ENCODE assay signal across 8 mouse cellular contexts in the genomic region with DNA sequence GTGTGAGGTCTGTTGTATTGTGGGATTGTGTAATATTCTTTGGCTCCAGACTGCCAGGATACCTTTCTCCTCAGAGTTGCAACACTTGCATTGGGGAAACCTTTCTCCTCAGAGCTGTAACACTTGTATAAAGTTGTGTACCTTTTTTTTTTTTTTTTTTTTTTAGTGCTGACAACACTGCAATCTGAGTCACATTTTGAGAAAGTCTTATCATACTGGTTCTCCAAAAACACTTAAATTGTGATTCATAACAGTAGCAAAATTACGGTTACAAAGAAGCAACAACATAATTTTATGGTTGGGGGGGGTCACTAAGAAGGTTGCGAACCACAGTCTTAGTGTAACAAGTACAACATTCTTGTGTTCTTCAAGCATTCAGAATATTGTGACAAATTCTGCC. TPM values are rescaled to one million over a fixed set of nuclear protein-coding genes. Genes with fewer than 3 reads are reported as not detected.
DNase-seq lines count a peak whose midpoint lies in the region; ATAC-seq lines count a peak whose summit lies in the region.

Gene Fancl (plus strand): TSS at position 165 of the 400 bp plus-strand sequence.

- H3K9ac ChIP-seq in lung, embryonic 16.5 days (ENCODE audit: low read length): peak within 1 kb of the TSS; percentile 79
- H3K9ac ChIP-seq in embryonic facial prominence, embryonic 11.5 days (replicated peaks; ENCODE audit: low read length): peak within 1 kb of the TSS; percentile 90
- peak within 1 kb of the TSS; percentile 77 for H3K9ac ChIP-seq in hindbrain, embryonic 15.5 days
- H3K9ac ChIP-seq in midbrain, embryonic 15.5 days: peak within 1 kb of the TSS; percentile 64

- no peaks in the 10 kb centered on the region for H3K4me1 ChIP-seq in lung, embryonic 16.5 days (replicated peaks; ENCODE audit: control insufficient read depth, insufficient read depth, low read length)
- no peaks in the 10 kb centered on the region for H3K4me1 ChIP-seq in embryonic facial prominence, embryonic 11.5 days (ENCODE audit: control insufficient read depth, insufficient read depth, low read length)
- H3K4me1 ChIP-seq in hindbrain, embryonic 15.5 days (replicated peaks): peaks cover 3% of the 10 kb centered on the region; the same call in 1 of the 2 replicates
- H3K4me1 ChIP-seq in midbrain, embryonic 15.5 days: peaks cover 2% of the 10 kb centered on the region; the same call in 1 of the 2 replicates

- intact Hi-C loops in gastrocnemius, postnatal 36 days (cut with DNase I): no loop called here

- peak within 1 kb of the TSS; percentile 61 for H3K27ac ChIP-seq in lung, embryonic 16.5 days (ENCODE audit: low read length)
- H3K27ac ChIP-seq in embryonic facial prominence, embryonic 11.5 days (replicated peaks; ENCODE audit: low read depth, low read length): no peak within 1 kb of the TSS
- peak within 1 kb of the TSS; percentile 92 for H3K27ac ChIP-seq in hindbrain, embryonic 15.5 days (replicated peaks)
- H3K27ac ChIP-seq in midbrain, embryonic 15.5 days: peak within 1 kb of the TSS; percentile 89

- DNase-seq in lung, postnatal 36 days: no peak
- DNase-seq in embryonic facial prominence, embryonic 11.5 days (ENCODE audit: low spot score): no peak
- DNase-seq in gastrocnemius, postnatal 10 days: no peak
- no peak for DNase-seq in T-cell, adult 2 months (ENCODE audit: low spot score)
- no peak for DNase-seq in gastrocnemius, postnatal 36 days

- ATAC-seq in lung, embryonic 16.5 days (ENCODE audit: low read depth): no peak
- no peak for ATAC-seq in embryonic facial prominence, embryonic 11.5 days (replicated peaks; ENCODE audit: insufficient number of reproducible peaks, low FRiP score, low TSS enrichment, low read depth)
- ATAC-seq in hindbrain, embryonic 15.5 days (ENCODE audit: low FRiP score, low read depth): no peak
- no peak for ATAC-seq in midbrain, embryonic 15.5 days (replicated peaks)

- 98% methylated on average over 2 of the region's 2 CpGs for WGBS in lung, embryonic 16.5 days
- 93% methylated on average over 2 of the region's 2 CpGs for WGBS in embryonic facial prominence, embryonic 11.5 days
- WGBS in hindbrain, embryonic 15.5 days: 99% methylated on average over 2 of the region's 2 CpGs
- 97% methylated on average over 2 of the region's 2 CpGs for WGBS in midbrain, embryonic 15.5 days

- no peaks in the 10 kb centered on the region for H3K9me3 ChIP-seq in lung, embryonic 16.5 days (ENCODE audit: control insufficient read depth, low read length)
- no peaks in the 10 kb centered on the region for H3K9me3 ChIP-seq in embryonic facial prominence, embryonic 11.5 days (replicated peaks; ENCODE audit: control insufficient read depth, low read length)
- H3K9me3 ChIP-seq in hindbrain, embryonic 15.5 days: no peaks in the 10 kb centered on the region
- no peaks in the 10 kb centered on the region for H3K9me3 ChIP-seq in midbrain, embryonic 15.5 days

- no peaks in the 10 kb centered on the region for H3K36me3 ChIP-seq in lung, embryonic 16.5 days (ENCODE audit: control insufficient read depth, insufficient read depth, low read length)
- no peaks in the 10 kb centered on the region for H3K36me3 ChIP-seq in embryonic facial prominence, embryonic 11.5 days (replicated peaks; ENCODE audit: control insufficient read depth, insufficient read depth, low read depth, low read length)
- no peaks in the 10 kb centered on the region for H3K36me3 ChIP-seq in hindbrain, embryonic 15.5 days
- no peaks in the 10 kb centered on the region for H3K36me3 ChIP-seq in midbrain, embryonic 15.5 days (replicated peaks)

- H3K27me3 ChIP-seq in lung, embryonic 16.5 days (ENCODE audit: control insufficient read depth, insufficient read depth, low read depth, low read length): no peaks in the 10 kb centered on the region
- H3K27me3 ChIP-seq in embryonic facial prominence, embryonic 11.5 days (ENCODE audit: control insufficient read depth, insufficient read depth, low read length): no peaks in the 10 kb centered on the region
- no peaks in the 10 kb centered on the region for H3K27me3 ChIP-seq in hindbrain, embryonic 15.5 days
- H3K27me3 ChIP-seq in midbrain, embryonic 15.5 days (replicated peaks): no peaks in the 10 kb centered on the region

- H3K4me3 ChIP-seq in lung, embryonic 16.5 days (ENCODE audit: low read length): peak within 1 kb of the TSS; percentile 61
- peak within 1 kb of the TSS; percentile 58 for H3K4me3 ChIP-seq in embryonic facial prominence, embryonic 11.5 days (ENCODE audit: low read depth, low read length)
- peak within 1 kb of the TSS; percentile 83 for H3K4me3 ChIP-seq in hindbrain, embryonic 15.5 days
- peak within 1 kb of the TSS; percentile 79 for H3K4me3 ChIP-seq in midbrain, embryonic 15.5 days

- H3K4me2 ChIP-seq in lung, embryonic 16.5 days (ENCODE audit: low read depth, low read length): peak within 1 kb of the TSS; percentile 67
- peak within 1 kb of the TSS; percentile 45 for H3K4me2 ChIP-seq in embryonic facial prominence, embryonic 11.5 days (ENCODE audit: low read depth, low read length)
- H3K4me2 ChIP-seq in hindbrain, embryonic 15.5 days: peak within 1 kb of the TSS; percentile 73
- H3K4me2 ChIP-seq in midbrain, embryonic 15.5 days: peak within 1 kb of the TSS; percentile 63

RNA-seq across cellular contexts. Expression of gene Fancl, which starts in this region (rescaled TPM):
- 29.7 and 31.5 TPM in 2 replicates for polyA plus RNA-seq in lung, embryonic 16.5 days (2015; fragmentation: Nextera tagmentation; extraction: Ambion mirVana)
- polyA plus RNA-seq in embryonic facial prominence, embryonic 11.5 days (2014; fragmentation: Nextera tagmentation; extraction: Ambion mirVana): 38.5 and 40.6 TPM in 2 replicates
- polyA plus RNA-seq in hindbrain, embryonic 15.5 days (2015; fragmentation: Nextera tagmentation; extraction: Ambion mirVana): 13.5 and 15.9 TPM in 2 replicates
- polyA plus RNA-seq in midbrain, embryonic 15.5 days (2015; fragmentation: Nextera tagmentation; extraction: Ambion mirVana): 12.9 and 13.0 TPM in 2 replicates
- total RNA-seq in gastrocnemius, postnatal 10 days (2021): 1 to 10 TPM; 4.4 to 7.6 TPM
- total RNA-seq in gastrocnemius, postnatal 36 days (2021): 1 to 10 TPM; 2.5 to 4.0 TPM
